25 mouse cellular contexts compared by ENCODE assay signal in the genomic region with DNA sequence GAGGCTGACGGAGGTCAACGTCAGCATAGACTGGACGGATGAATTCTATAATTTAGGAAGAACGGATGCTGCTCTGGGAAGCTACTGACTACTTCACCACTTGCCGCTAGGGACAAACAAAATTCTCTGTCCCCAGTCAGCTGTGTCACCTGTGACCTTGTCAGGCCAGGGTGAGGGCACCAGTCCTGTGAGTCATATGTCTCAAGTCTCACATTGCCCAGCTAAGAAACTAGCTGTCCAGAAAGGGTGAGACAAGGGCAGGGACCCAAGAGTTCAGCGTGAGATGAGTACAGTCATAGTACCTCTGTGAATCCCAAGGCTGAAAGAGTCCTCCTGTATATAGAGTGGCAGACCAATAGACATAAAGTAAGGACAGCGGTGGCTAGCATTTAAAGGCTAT. TPM values are rescaled to one million over a fixed set of nuclear protein-coding genes. Genes with fewer than 3 reads are reported as not detected.
DNase-seq lines count a peak whose midpoint lies in the region; TF ChIP-seq lines count a peak whose summit lies in the region.
"Had no signal": no experiment of that assay in that cellular context is flagged by ENCODE, and none has a peak within 500 bp of the region (broad histone marks: within the 10 kb centered on the region; RNA-seq: fewer than 3 reads in every experiment).

No protein-coding gene starts in this region.

- DNase-seq in adrenal gland, adult 2 months: peak; percentile 47
- DNase-seq in adrenal gland, postnatal 10 days: no peak
- DNase-seq in gastrocnemius, adult 2 months: peak; percentile 84
- no peak for DNase-seq in gastrocnemius, postnatal 14 days
- DNase-seq in testis, postnatal 14 days (ENCODE audit: low spot score): no peak
- DNase-seq in urinary bladder, postnatal 4 days (ENCODE audit: low spot score in 2 of 2): no peak
- DNase-seq: adrenal gland, postnatal 25 days; cerebellum, adult 11 months; cerebellum, adult 8-10 months; cerebellum, postnatal 14 days; embryo, embryonic 11 days; heart, adult 11 months; kidney, adult 2 months had no signal

- peak; percentile 50 for TF ChIP-seq CTCF in gastrocnemius, adult 2 months (IDR thresholded peaks at IDR 0.05)
- no peak for TF ChIP-seq CTCF in testis, adult 2 months (IDR thresholded peaks at IDR 0.05; ENCODE audit: control insufficient read depth, insufficient read depth, insufficient replicate concordance, low read depth, low read length)

- no peaks in the 10 kb centered on the region for H3K27me3 ChIP-seq in testis, adult 2 months (ENCODE audit: control insufficient read depth, insufficient read depth, low read length)
- H3K27me3 ChIP-seq: embryonic facial prominence, embryonic 15.5 days; forebrain, embryonic 15.5 days; hindbrain, embryonic 15.5 days had no signal

- no peak overlapping the region for H3K4me3 ChIP-seq in gastrocnemius, adult 2 months
- peak overlapping the region; percentile 57 for H3K4me3 ChIP-seq in testis, adult 2 months (ENCODE audit: control insufficient read depth, low read depth, low read length)
- H3K4me3 ChIP-seq: embryonic facial prominence, embryonic 15.5 days; erythroblast, embryonic 14.5 days; forebrain, embryonic 15.5 days; hindbrain, embryonic 15.5 days had no signal

- intact Hi-C loops in gastrocnemius, adult 2 months (cut with DNase I): no loop called here
- intact Hi-C loops in gastrocnemius, postnatal 14 days (cut with DNase I; ENCODE audit: low total_unique reads): no loop called here

- no peaks in the 10 kb centered on the region for H3K36me3 ChIP-seq in testis, adult 2 months (ENCODE audit: control insufficient read depth, insufficient read depth, low read length)
- H3K36me3 ChIP-seq: embryonic facial prominence, embryonic 15.5 days; forebrain, embryonic 15.5 days; hindbrain, embryonic 15.5 days had no signal

- no peak for TF ChIP-seq POLR2A in testis, adult 2 months (IDR thresholded peaks at IDR 0.05; ENCODE audit: control insufficient read depth, low read depth, low read length)

- H3K27ac ChIP-seq in gastrocnemius, adult 2 months: peak overlapping the region; percentile 92
- no peak overlapping the region for H3K27ac ChIP-seq in testis, adult 2 months (ENCODE audit: control insufficient read depth, insufficient read depth, low read depth, low read length)
- H3K27ac ChIP-seq: embryonic facial prominence, embryonic 15.5 days; forebrain, embryonic 15.5 days; hindbrain, embryonic 15.5 days had no signal

- H3K4me1 ChIP-seq in testis, adult 2 months (ENCODE audit: control insufficient read depth, insufficient read depth, low read length): peaks cover 27% of the 10 kb centered on the region

RNA-seq across cellular contexts. Expression of a gene that starts 17.0 kb away (rescaled TPM):
- 100 to 1,000 TPM in 1 of 2 experiments, 10 to 100 TPM in 1; 72.2 to 100 TPM for total RNA-seq in adrenal gland, adult 2 months (2021)
- 35.4 and 36.8 TPM in 2 replicates for polyA plus RNA-seq in adrenal gland, adult 2 months (2012; rRNA removed)
- 100 to 1,000 TPM in 1 of 2 experiments, 10 to 100 TPM in 1; 76.2 to 163 TPM for total RNA-seq in adrenal gland, postnatal 10 days (2021)
- 100 to 1,000 TPM; 279 to 395 TPM for total RNA-seq in gastrocnemius, adult 2 months (2021)
- total RNA-seq in gastrocnemius, postnatal 14 days (2021): 100 to 1,000 TPM in 1 of 2 experiments, 10 to 100 TPM in 1; 46.2 to 117 TPM
- 300 and 301 TPM in 2 replicates for polyA plus RNA-seq in testis, adult 2 months (2012; rRNA removed)

RNA-seq across cellular contexts. Expression of a gene that starts 59.4 kb away (rescaled TPM):
- total RNA-seq in adrenal gland, adult 2 months (2021): 1 to 10 TPM in 1 of 2 experiments, under 1 TPM in 1; 0.76 to 3.3 TPM
- polyA plus RNA-seq in adrenal gland, adult 2 months (2012; rRNA removed): 6.5 and 11.8 TPM in 2 replicates
- total RNA-seq in adrenal gland, postnatal 10 days (2021): under 1 TPM in 1 of 2 experiments, not detected in 1; 0.60 TPM
- 1 to 10 TPM; 2.2 to 4.2 TPM for total RNA-seq in gastrocnemius, adult 2 months (2021)
- 1 to 10 TPM; 1.5 to 1.7 TPM for total RNA-seq in gastrocnemius, postnatal 14 days (2021)
- polyA plus RNA-seq in testis, adult 2 months (2012; rRNA removed): 0.90 and 1.7 TPM in 2 replicates
- total RNA-seq: common myeloid progenitor, adult 5-6 weeks; MEL had no signal
- polyA plus RNA-seq: C2C12; embryonic facial prominence, embryonic 11.5 days; embryonic facial prominence, embryonic 15.5 days; erythroblast, embryonic 14.5 days; forebrain, embryonic 11.5 days; heart, embryonic 11.5 days; intestine, embryonic 16.5 days had no signal

Comparison
In these comparisons a context has a peak if more than half of its experiments do, and no peak if none do; other contexts are left out.
1. DNase-seq: peak in adrenal gland, adult 2 months (single experiment) and gastrocnemius, adult 2 months (single experiment); none in adrenal gland, postnatal 10 days (single experiment), gastrocnemius, postnatal 14 days (single experiment), testis, postnatal 14 days (single experiment) and urinary bladder, postnatal 4 days (0 of 2).